Mouse (Mus musculus) thymus, adult 2 months (tissue): ENCODE results near the gene Gm10591. TPM values are rescaled to one million over a fixed set of nuclear protein-coding genes. Genes with fewer than 3 reads are reported as not detected.
"Not testable (repeated sequence)": the region's sequence is repeated elsewhere in the genome, so short reads cannot be mapped to it uniquely, and the experiment has no call there.

Source experiments
- DNase-seq: peaks from one replicate; pipeline ENCODE4 v3.0.0; 2021
- H3K27ac ChIP-seq: fragments of 200-500 bp; 2 replicates; pipeline ENCODE4 v1.5.1; 2012; ENCODE audit warnings: low read length, control low read depth; ENCODE audit not compliant: control insufficient read depth, insufficient read depth
- H3K27me3 ChIP-seq: fragments of 200-500 bp; 2 replicates; pipeline ENCODE4 v1.6.1; 2012; ENCODE audit warnings: mild to moderate bottlenecking, low read length, moderate library complexity, mixed read lengths; ENCODE audit not compliant: control insufficient read depth, insufficient read depth
- H3K36me3 ChIP-seq: fragments of 200-500 bp; 2 replicates; pipeline ENCODE4 v1.6.1; 2012; ENCODE audit warnings: mild to moderate bottlenecking, low read length, moderate library complexity; ENCODE audit not compliant: control insufficient read depth, insufficient read depth
- H3K4me1 ChIP-seq: fragments of 200-500 bp; replicated peaks from 2 replicates; pipeline ENCODE4 v1.6.1; 2012; ENCODE audit warnings: low read length; ENCODE audit not compliant: control insufficient read depth, insufficient read depth
- H3K4me3 ChIP-seq: fragments of 200-500 bp; 2 replicates; pipeline ENCODE4 v1.5.1; 2012; ENCODE audit warnings: mild to moderate bottlenecking, low read length, control low read depth, moderate library complexity; ENCODE audit not compliant: control insufficient read depth, insufficient read depth
- WGBS: fragments of 180-500 bp; shearing (Covaris S2); methylation state at CpG from one replicate; pipeline ENCODE4 v1.1.7; 2018; 5-methylcytosine and 5-hydroxymethylcytosine counted together
- polyA plus RNA-seq: library from polyadenylated mRNA; depleted of rRNA; stranded (reverse); fragments of >200 nt; gene quantifications from 2 replicates; pipeline ENCODE4 v1.2.3, GENCODE M21; 2012; rRNA removed

Gene Gm10591
- polyA plus RNA-seq: 5.9 and 9.4 TPM in 2 replicates

- H3K27ac ChIP-seq, H3K4me3 ChIP-seq, H3K36me3 ChIP-seq, H3K27me3 ChIP-seq, DNase-seq, H3K4me1 ChIP-seq: not testable (repeated sequence)
- WGBS: no CpG with 5 or more reads among the region's 5 CpGs
Measured at GRCm38 (mm10) chr4:42611895-42612294, at the start of gene Gm10591. TSS of gene Gm10591 (plus strand) at chr4:42612195.

- not testable (repeated sequence) for H3K4me1 ChIP-seq, H3K4me3 ChIP-seq, H3K27ac ChIP-seq, H3K36me3 ChIP-seq, H3K27me3 ChIP-seq, DNase-seq
- no CpG with 5 or more reads among the region's 8 CpGs for WGBS
Measured at GRCm38 (mm10) chr4:42629419-42629818, 17.4 kb downstream of the Gm10591 start, which contains the start of gene Gm2564. TSS of gene Gm2564 (plus strand) at chr4:42629719.

DNA sequence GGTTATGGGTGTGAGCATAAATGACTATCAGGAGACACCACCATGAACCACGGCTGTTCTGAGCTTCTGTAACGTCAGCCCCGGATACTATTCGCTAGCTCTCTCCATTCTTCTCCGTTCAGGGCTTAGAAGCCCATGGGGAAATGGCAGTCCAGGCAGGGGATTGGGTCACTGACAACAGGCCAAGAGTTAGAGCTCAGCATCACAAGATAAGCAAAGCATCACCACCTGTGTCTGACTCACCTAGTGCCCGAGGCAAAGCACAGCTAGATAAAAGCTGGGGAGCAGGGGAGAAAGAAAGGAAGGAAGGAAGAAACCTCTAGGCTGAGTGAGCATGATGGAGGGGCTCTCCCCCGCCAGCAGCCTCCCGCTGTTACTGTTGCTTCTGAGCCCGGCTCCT is 43.0 kb downstream of the Gm10591 start, which contains the start of gene Ccl27b:
Gene Ccl27b, plus strand, starts transcription at position 301 of the 400 bp plus-strand sequence.
- not testable (repeated sequence) for H3K36me3 ChIP-seq, H3K27me3 ChIP-seq, H3K27ac ChIP-seq, H3K4me3 ChIP-seq, H3K4me1 ChIP-seq, DNase-seq
- WGBS: no CpG with 5 or more reads among the region's 9 CpGs

DNA sequence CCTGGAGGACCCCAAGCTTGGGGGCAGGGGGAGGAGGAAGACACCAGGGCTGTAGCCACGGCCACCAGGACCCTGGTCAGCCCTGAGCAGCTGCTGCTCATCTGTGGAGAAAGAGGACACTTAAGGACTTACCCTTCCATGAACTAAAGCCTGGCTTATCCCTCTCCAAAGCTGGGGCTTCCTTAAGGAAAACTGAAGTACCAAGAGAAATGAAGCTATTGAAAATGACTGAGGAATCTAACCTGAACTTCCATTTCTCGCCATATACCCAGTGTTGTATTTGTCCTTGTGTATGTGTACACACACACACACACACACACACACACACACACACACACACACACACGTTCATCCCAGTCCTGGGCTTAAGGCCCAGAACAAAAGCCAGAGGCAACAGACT is 49.8 kb downstream of the Gm10591 start, which contains the start of gene Il11ra2:
Gene Il11ra2, minus strand, starts transcription at position 101 of the 400 bp plus-strand sequence.
- H3K27me3 ChIP-seq, H3K27ac ChIP-seq, H3K36me3 ChIP-seq, DNase-seq, H3K4me1 ChIP-seq, H3K4me3 ChIP-seq: not testable (repeated sequence)
- no CpG with 5 or more reads among the region's 3 CpGs for WGBS

Other genes with a start within 250 kb of the Gm10591 start
- not detected in 2 replicates for gene Gm21586, start 172.8 kb upstream of the Gm10591 start, polyA plus RNA-seq
- not detected in 2 replicates for gene Gm2163, start 145.4 kb upstream of the Gm10591 start, polyA plus RNA-seq
- 0.04 and 0.09 TPM in 2 replicates for gene Fam205a2, start 84.0 kb upstream of the Gm10591 start, polyA plus RNA-seq
- 15.6 and 26.6 TPM in 2 replicates for gene Gm2564, start 17.5 kb downstream of the Gm10591 start, polyA plus RNA-seq
- gene Ccl27b, start 43.1 kb downstream of the Gm10591 start, polyA plus RNA-seq: not detected in 2 replicates
- 0.26 and 2.1 TPM in 2 replicates for gene Il11ra2, start 49.7 kb downstream of the Gm10591 start, polyA plus RNA-seq
- gene 4930578G10Rik, start 123.3 kb downstream of the Gm10591 start, polyA plus RNA-seq: not detected in 2 replicates
- gene Ccl19, start 144.4 kb downstream of the Gm10591 start, polyA plus RNA-seq: 67.6 and 101 TPM in 2 replicates
- 453 and 548 TPM in 2 replicates for gene Ccl21a, start 161.8 kb downstream of the Gm10591 start, polyA plus RNA-seq
- gene Fam205a1, start 241.7 kb downstream of the Gm10591 start, polyA plus RNA-seq: 0.04 TPM in 1 of 2 replicates, not detected in the other
- not detected in 2 replicates for gene Gm12394, start 244.6 kb downstream of the Gm10591 start, polyA plus RNA-seq